Mouse (Mus musculus): Measurements from ENCODE around the gene Mest.

Gene Mest

GRCm38 (mm10) chr6:30723331-30723730 is at the start of gene Mest:
Gene Mest, plus strand, starts transcription at chr6:30723547.
- DNase-seq (ENCODE audit: low spot score) = no peak

- DNase-seq (ENCODE audit: low spot score) = peak; percentile 46
These were observed 49.4 kb upstream of the Mest start for GRCm38 (mm10) chr6:30673764-30674561.

- DNase-seq (ENCODE audit: low spot score) = peak; percentile 48
These were observed 48.5 kb upstream of the Mest start for GRCm38 (mm10) chr6:30674714-30675280.

GRCm38 (mm10) chr6:30675281-30675771 is 48.0 kb upstream of the Mest start:
- peak; percentile 51 for DNase-seq (ENCODE audit: low spot score)

GRCm38 (mm10) chr6:30676506-30676905 is 46.8 kb upstream of the Mest start:
- DNase-seq (ENCODE audit: low spot score) = no peak

- no peak for DNase-seq (ENCODE audit: low spot score)
These were observed 45.8 kb upstream of the Mest start for GRCm38 (mm10) chr6:30677591-30677990.

- peak; percentile 42 for DNase-seq (ENCODE audit: low spot score)
These were observed 44.9 kb upstream of the Mest start for GRCm38 (mm10) chr6:30678482-30678881.

GRCm38 (mm10) chr6:30679567-30679966 is 43.8 kb upstream of the Mest start:
- DNase-seq (ENCODE audit: low spot score) = no peak

GRCm38 (mm10) chr6:30680442-30680841 is 42.9 kb upstream of the Mest start:
- DNase-seq (ENCODE audit: low spot score) = no peak

GRCm38 (mm10) chr6:30681935-30682900 is 41.1 kb upstream of the Mest start:
- peak; percentile 32 for DNase-seq (ENCODE audit: low spot score)

GRCm38 (mm10) chr6:30684570-30684969 is 38.8 kb upstream of the Mest start:
- no peak for DNase-seq (ENCODE audit: low spot score)

GRCm38 (mm10) chr6:30687198-30687597 is 36.1 kb upstream of the Mest start:
- no peak for DNase-seq (ENCODE audit: low spot score)

- DNase-seq (ENCODE audit: low spot score) = no peak
These were observed 30.5 kb upstream of the Mest start for GRCm38 (mm10) chr6:30692826-30693225.

- DNase-seq (ENCODE audit: low spot score) = peak; percentile 98
These were observed 29.9 kb upstream of the Mest start, which contains the start of gene Cep41 for GRCm38 (mm10) chr6:30693350-30693991. Gene Cep41, minus strand, starts transcription at chr6:30693749.

GRCm38 (mm10) chr6:30694209-30694608 is 29.1 kb upstream of the Mest start:
- no peak for DNase-seq (ENCODE audit: low spot score)

- DNase-seq (ENCODE audit: low spot score) = no peak
These were observed 28.2 kb upstream of the Mest start for GRCm38 (mm10) chr6:30695124-30695523.

GRCm38 (mm10) chr6:30697464-30697863 is 25.9 kb upstream of the Mest start:
- DNase-seq (ENCODE audit: low spot score) = no peak

- DNase-seq (ENCODE audit: low spot score) = no peak
These were observed 25.3 kb upstream of the Mest start for GRCm38 (mm10) chr6:30698036-30698435.

- no peak for DNase-seq (ENCODE audit: low spot score)
These were observed 23.2 kb upstream of the Mest start for GRCm38 (mm10) chr6:30700182-30700581.

GRCm38 (mm10) chr6:30702881-30703280 is 20.5 kb upstream of the Mest start:
- no peak for DNase-seq (ENCODE audit: low spot score)

GRCm38 (mm10) chr6:30703476-30703875 is 19.9 kb upstream of the Mest start:
- no peak for DNase-seq (ENCODE audit: low spot score)
